Mouse (Mus musculus): ENCODE results near the gene Fxn.

DNA sequence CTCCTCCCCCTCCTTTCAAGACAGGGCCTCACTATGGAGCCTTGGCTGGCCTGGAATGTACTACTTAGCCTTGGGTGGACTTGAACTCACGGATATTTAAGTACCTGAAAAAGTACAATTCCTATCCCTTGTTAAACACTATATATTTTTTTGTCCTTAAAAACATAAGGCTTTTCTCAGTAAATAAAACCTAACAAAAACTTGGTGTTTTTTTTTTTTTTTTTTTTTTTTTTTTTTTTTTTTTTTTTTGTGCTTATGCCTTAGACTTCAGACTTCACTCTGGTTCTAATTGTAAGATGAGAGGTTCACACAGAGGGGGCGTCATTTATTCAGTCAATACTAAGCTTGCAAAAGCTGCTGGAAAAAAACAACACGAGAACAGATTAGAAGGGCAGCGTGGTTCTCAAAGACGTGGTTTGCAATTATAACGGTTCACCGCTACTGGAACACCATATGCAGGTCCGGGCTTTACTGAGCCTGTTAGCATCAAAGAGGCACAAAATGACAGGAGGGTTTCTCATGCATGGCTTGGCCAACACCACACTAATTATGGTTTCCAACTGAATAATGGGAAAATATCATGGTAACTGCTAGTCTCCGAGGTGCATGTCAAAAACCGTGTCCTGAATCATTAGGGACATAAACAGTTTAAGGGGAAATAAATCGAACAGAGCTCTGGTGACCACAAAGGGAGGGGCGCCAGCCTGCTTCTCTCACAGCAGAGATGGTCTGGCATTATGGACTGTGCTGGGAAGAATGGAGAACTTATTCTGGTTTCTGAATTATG is 32.3 kb upstream of the Fxn start:
- no peak for TF ChIP-seq POLR2A (IDR thresholded peaks at IDR 0.05; ENCODE audit: low read depth, low read length)
- TF ChIP-seq CTCF (conservative IDR thresholded peaks at IDR 0.05; ENCODE audit: insufficient read depth, insufficient read length, low read depth, low read length): no peak

Measured in kidney, adult 2 months (tissue).